ENCODE assay signal across 21 mouse cellular contexts in genomic region chr9:65428003-65428402, GRCm38 (mm10). TPM values are rescaled to one million over a fixed set of nuclear protein-coding genes. Genes with fewer than 3 reads are reported as not detected.
"Had no signal": no experiment of that assay in that cellular context is flagged by ENCODE, and none has a peak within 500 bp of the region (broad histone marks: within the 10 kb centered on the region; RNA-seq: fewer than 3 reads in every experiment).

No protein-coding gene starts in this region.

- H3K9ac ChIP-seq: hindbrain, embryonic 15.5 days; liver, embryonic 14.5 days; lung, embryonic 15.5 days had no signal

- H3K4me3 ChIP-seq: hindbrain, embryonic 15.5 days; left cerebral cortex, adult 2 months; lung, embryonic 15.5 days had no signal

- H3K27me3 ChIP-seq: hindbrain, embryonic 15.5 days; lung, embryonic 15.5 days had no signal

- H3K36me3 ChIP-seq: hindbrain, embryonic 15.5 days; lung, embryonic 15.5 days had no signal

- H3K4me2 ChIP-seq: hindbrain, embryonic 15.5 days; liver, embryonic 11.5 days; lung, embryonic 15.5 days; midbrain, embryonic 11.5 days had no signal

- H3K4me1 ChIP-seq: hindbrain, embryonic 15.5 days; lung, embryonic 15.5 days had no signal

- H3K9me3 ChIP-seq: hindbrain, embryonic 15.5 days; lung, embryonic 15.5 days had no signal

- H3K27ac ChIP-seq: hindbrain, embryonic 15.5 days; left cerebral cortex, adult 2 months; liver, embryonic 14.5 days; lung, embryonic 15.5 days; stomach, postnatal 0 days had no signal

- DNase-seq: layer of hippocampus, postnatal 36 days; lung, adult 18-20 months; lung, postnatal 10 days; lung, postnatal 36 days; midbrain, embryonic 14.5 days; thymus, adult 2 months; thymus, postnatal 14 days; thymus, postnatal 4 days had no signal

RNA-seq across cellular contexts. Expression of gene Slc51b, which starts 5.2 kb away (rescaled TPM):
- polyA plus RNA-seq: hindbrain, embryonic 15.5 days; limb, embryonic 11.5 days; limb, embryonic 14.5 days; liver, embryonic 11.5 days; lung, embryonic 15.5 days; midbrain, embryonic 11.5 days; midbrain, embryonic 14.5 days; midbrain, postnatal 0 days; neural tube, embryonic 11.5 days; neural tube, embryonic 14.5 days; stomach, embryonic 14.5 days; stomach, postnatal 0 days had no signal
